Mouse (Mus musculus) thymus, adult 2 months (tissue): Measurements from ENCODE around the gene Themis.

Experiments
- CTCF ChIP-seq: fragments of 200-500 bp; IDR thresholded peaks from 2 replicates; pipeline ENCODE4 v1.5.1; 2012; ENCODE audit warnings: mild to moderate bottlenecking, control low read depth, low read length, moderate library complexity, borderline replicate concordance; ENCODE audit not compliant: control insufficient read depth, poor library complexity, insufficient read depth; ENCODE audit errors: extremely low read depth
- POLR2A ChIP-seq: fragments of 200-500 bp; IDR thresholded peaks from 2 replicates; pipeline ENCODE4 v1.6.1; 2012; ENCODE audit warnings: mild to moderate bottlenecking, low read length, control low read depth, moderate library complexity; ENCODE audit not compliant: control insufficient read depth, poor library complexity, insufficient read depth; ENCODE audit errors: extremely low read depth

DNA sequence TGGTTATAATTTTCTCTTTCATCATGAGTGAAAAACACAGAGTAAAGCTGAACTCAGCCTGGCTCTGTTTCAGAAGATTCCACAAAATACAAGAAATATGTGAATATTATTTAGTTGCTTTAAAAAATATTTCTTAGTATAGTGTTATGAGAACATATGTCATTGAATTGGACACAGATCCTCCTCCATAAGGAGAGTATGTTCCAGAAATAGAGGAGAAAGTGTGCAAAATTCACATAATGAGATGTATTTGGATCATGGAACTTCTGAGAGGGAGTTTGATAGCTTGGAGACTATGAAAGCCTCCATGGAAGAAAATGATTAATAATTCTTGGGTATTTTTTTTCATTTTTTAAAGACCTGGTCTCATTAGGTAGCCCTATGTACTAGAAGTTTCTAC, 13.4 kb upstream of the Themis start:
- TF ChIP-seq CTCF = no peak
- TF ChIP-seq POLR2A = no peak
